Comparison of ENCODE assay signal across 8 mouse cellular contexts in the genomic region with DNA sequence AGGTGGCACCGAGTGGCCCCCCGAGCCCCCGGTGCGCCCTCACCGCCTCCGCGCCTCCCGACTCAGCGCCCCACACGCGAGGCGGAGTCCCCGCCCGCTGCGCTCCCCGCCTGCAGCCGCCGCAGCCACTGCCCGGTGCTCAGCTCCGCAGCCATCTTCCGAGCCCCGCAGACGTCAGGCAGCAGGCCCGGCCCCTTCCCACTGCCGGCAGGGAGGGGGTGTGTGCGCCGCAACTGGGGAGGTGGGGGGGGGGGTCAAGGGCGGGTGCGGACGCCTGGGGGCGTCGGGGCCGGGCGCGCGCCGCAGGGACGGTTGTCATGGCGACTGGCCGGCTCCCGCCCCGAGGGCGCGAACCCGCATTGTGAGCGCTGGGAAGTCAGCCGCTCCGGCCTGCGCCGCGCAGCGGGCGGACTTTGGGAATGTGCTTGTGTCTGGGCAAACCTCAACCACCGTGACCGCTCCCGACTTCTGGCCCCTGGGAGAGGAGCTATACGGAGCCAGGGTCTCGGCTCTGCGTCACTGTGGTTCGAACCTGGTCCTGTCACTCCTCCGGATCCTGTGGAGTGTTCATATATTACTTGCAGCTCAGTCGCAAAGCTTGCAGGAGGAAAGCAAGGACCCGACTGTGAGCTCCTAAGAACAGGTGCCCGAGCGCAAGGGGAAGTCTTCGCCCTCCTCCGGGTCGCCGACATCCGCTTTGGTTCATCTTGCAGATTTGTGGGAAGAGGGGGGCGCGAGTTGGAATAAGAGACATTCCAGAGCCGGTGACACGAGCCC. TPM values are rescaled to one million over a fixed set of nuclear protein-coding genes. Genes with fewer than 3 reads are reported as not detected.
A peak's percentile ranks its signal among the peaks of the same experiment; 100 is the strongest.
DNase-seq lines count a peak whose midpoint lies in the region; ATAC-seq lines count a peak whose summit lies in the region.

A gene (minus strand): TSS at position 160 of the 777 bp plus-strand sequence.

- no peaks in the 10 kb centered on the region for H3K9me3 ChIP-seq in hindbrain, embryonic 12.5 days (replicated peaks)

- under 1% methylated on average over 67 of the region's 74 CpGs for WGBS in hindbrain, embryonic 12.5 days

- peaks cover 21% of the 10 kb centered on the region for H3K4me1 ChIP-seq in hindbrain, embryonic 12.5 days

- H3K27me3 ChIP-seq in hindbrain, embryonic 12.5 days: no peaks in the 10 kb centered on the region

- H3K4me3 ChIP-seq in hindbrain, embryonic 12.5 days: peak within 1 kb of the TSS; percentile 83

- peak; percentile 88 for DNase-seq in NIH3T3 (ENCODE audit: low read depth)
- DNase-seq in cerebellum, postnatal 10 days: peak; percentile 73 to 74
- DNase-seq in frontal cortex, postnatal 10 days (ENCODE audit: low spot score in 2 of 2): peak; percentile 57 to 75
- DNase-seq in layer of hippocampus, postnatal 36 days: peak; percentile 61 to 71
- peak; percentile 56 for DNase-seq in lung, postnatal 36 days
- DNase-seq in retina, postnatal 7 days (ENCODE audit: low read depth, low spot score): peak; percentile 46
- peak; percentile 77 for DNase-seq in urinary bladder, postnatal 14 days (ENCODE audit: low spot score)

- ATAC-seq in hindbrain, embryonic 12.5 days (ENCODE audit: low FRiP score): peak; percentile 83

- H3K36me3 ChIP-seq in hindbrain, embryonic 12.5 days: peaks cover 23% of the 10 kb centered on the region

- peak within 1 kb of the TSS; percentile 89 for H3K4me2 ChIP-seq in hindbrain, embryonic 12.5 days (replicated peaks)

- H3K27ac ChIP-seq in hindbrain, embryonic 12.5 days: peak within 1 kb of the TSS; percentile 93

- peak within 1 kb of the TSS; percentile 84 for H3K9ac ChIP-seq in hindbrain, embryonic 12.5 days

RNA-seq across cellular contexts. Expression of the gene that starts here (rescaled TPM):
- 15.8 and 16.1 TPM in 2 replicates for polyA plus RNA-seq in hindbrain, embryonic 12.5 days (2016; fragmentation: Nextera tagmentation; extraction: Ambion mirVana)
- total RNA-seq in layer of hippocampus, postnatal 36 days (2021): 10 to 100 TPM; 88.1 to 89.4 TPM

Comparison
In these comparisons a context has a peak if more than half of its experiments do, and no peak if none do; other contexts are left out.
1. Peak in every context shown above with its lines: DNase-seq, ATAC-seq, H3K4me3 ChIP-seq and H3K27ac ChIP-seq.